Mouse (Mus musculus) heart, postnatal 0 days (tissue): ENCODE data around the gene Smok3a. TPM values are rescaled to one million over a fixed set of nuclear protein-coding genes. Genes with fewer than 3 reads are reported as not detected.
"Not testable (repeated sequence)": the region's sequence is repeated elsewhere in the genome, so short reads cannot be mapped to it uniquely, and the experiment has no call there.

Experiments
- ATAC-seq: fragments of 200-750 bp; cut with Nextera tagmentation; 2 replicates; pipeline ENCODE4 v1.8.0; 2017; ENCODE audit warnings: low read depth, moderate number of reproducible peaks, moderate library complexity; ENCODE audit not compliant: insufficient read depth
- DNase-seq: peaks from one replicate; pipeline ENCODE4 v3.0.0-alpha.2; 2016; ENCODE audit warnings: low spot score
- H3K27ac ChIP-seq: fragments of 300-500 bp; sonication (generic); 2 replicates; pipeline ENCODE4 v1.5.1; 2014; ENCODE audit warnings: low read depth, mild to moderate bottlenecking
- H3K27me3 ChIP-seq: fragments of 300-500 bp; sonication (generic); 2 replicates; pipeline ENCODE4 v1.6.1; 2014; ENCODE audit warnings: low read length, mixed read lengths; ENCODE audit not compliant: control insufficient read depth, insufficient read depth
- H3K36me3 ChIP-seq: fragments of 300-500 bp; sonication (generic); replicated peaks from 2 replicates; pipeline ENCODE4 v1.6.1; 2014; ENCODE audit warnings: low read length, mixed read lengths; ENCODE audit not compliant: control insufficient read depth, insufficient read depth
- H3K4me1 ChIP-seq: fragments of 300-500 bp; sonication (generic); 2 replicates; pipeline ENCODE4 v1.6.1; 2014; ENCODE audit warnings: antibody characterized with exemption; ENCODE audit not compliant: control insufficient read depth, insufficient read depth
- H3K4me2 ChIP-seq: fragments of 300-500 bp; sonication (generic); 2 replicates; pipeline ENCODE4 v1.6.1; 2014; ENCODE audit warnings: low read depth, mild to moderate bottlenecking, low read length, moderate library complexity
- H3K4me3 ChIP-seq: fragments of 300-500 bp; sonication (generic); 2 replicates; pipeline ENCODE4 v1.5.1; 2014; ENCODE audit warnings: low read depth, low read length
- H3K9ac ChIP-seq: fragments of 300-500 bp; sonication (generic); replicated peaks from 2 replicates; pipeline ENCODE4 v1.6.1; 2014; ENCODE audit warnings: low read depth, low read length, mixed read lengths
- H3K9me3 ChIP-seq: fragments of 300-500 bp; sonication (generic); replicated peaks from 2 replicates; pipeline ENCODE4 v1.6.1; 2016; ENCODE audit warnings: low read length; ENCODE audit not compliant: control insufficient read depth
- CTCF ChIP-seq: IDR thresholded peaks from 2 replicates; pipeline ENCODE4 v1.5.1; 2016; ENCODE audit warnings: antibody characterized with exemption, control low read depth, low read depth
- EP300 ChIP-seq: IDR thresholded peaks from 2 replicates; pipeline ENCODE4 v1.6.1; 2016; ENCODE audit warnings: antibody characterized with exemption, low read depth
- WGBS: fragments of 180-500 bp; shearing (Covaris S2); extraction: QIAGEN DNeasy Blood & Tissue Kit; methylation state at CpG from one replicate; pipeline ENCODE4 v1.1.7; 2014; 5-methylcytosine and 5-hydroxymethylcytosine counted together
- polyA plus RNA-seq: library from polyadenylated mRNA; unstranded; fragments of >200 nt; fragmentation: Nextera tagmentation; extraction: Ambion mirVana; gene quantifications from 2 replicates; pipeline ENCODE4 v1.2.1, GENCODE M21; 2015
- total RNA-seq: library from RNA; depleted of rRNA; stranded (reverse); fragments of >200 nt; gene quantifications from 2 replicates; pipeline ENCODE4 v1.2.3, GENCODE M21; 2014; ENCODE audit warnings: low replicate concordance

Gene Smok3a
- total and polyA plus RNA-seq, 2 experiments from 2014 or later, result not detected

GRCm38 (mm10) chr5:138016997-138017396, 4.1 kb upstream of the Smok3a start:
- Histone ChIP-seq H3K4me2 (no peak overlapping the region), H3K36me3 (no peaks in the 10 kb centered on the region), H3K4me3 (no peak overlapping the region), H3K27me3 (no peaks in the 10 kb centered on the region), H3K4me1 (no peaks in the 10 kb centered on the region), H3K9me3 (no peaks in the 10 kb centered on the region), H3K27ac (no peak overlapping the region), H3K9ac (no peak overlapping the region)
- TF ChIP-seq EP300 (no peak), CTCF (no peak)
- DNase-seq (no peak), ATAC-seq (no peak)

DNA sequence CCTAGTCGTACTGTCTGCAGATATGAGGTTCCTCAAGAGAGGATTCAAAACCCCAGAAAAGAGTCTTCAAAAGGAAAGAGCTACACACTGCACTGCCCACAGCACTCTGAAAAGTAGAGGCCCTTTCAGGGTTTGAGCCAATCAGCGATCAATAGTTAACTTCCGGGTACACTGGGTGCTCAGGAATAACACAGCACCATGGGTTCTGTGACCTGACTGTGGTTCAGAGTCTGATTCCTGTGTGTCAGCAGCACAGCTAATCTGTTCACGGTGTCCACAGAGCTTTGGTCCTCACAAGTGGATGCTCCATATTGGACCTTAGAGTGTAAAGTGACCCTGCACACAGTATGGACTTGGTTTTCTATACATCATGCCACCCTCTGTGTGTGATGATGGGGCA, 1.5 kb upstream of the Smok3a start:
- H3K27me3 ChIP-seq, H3K36me3 ChIP-seq, H3K27ac ChIP-seq, DNase-seq, H3K4me1 ChIP-seq, ATAC-seq, H3K9ac ChIP-seq, H3K9me3 ChIP-seq, H3K4me3 ChIP-seq, H3K4me2 ChIP-seq: not testable (repeated sequence)
- 75% methylated on average over 3 of the region's 4 CpGs for WGBS

- H3K4me1 ChIP-seq, H3K9me3 ChIP-seq, H3K36me3 ChIP-seq, H3K4me3 ChIP-seq, DNase-seq, H3K4me2 ChIP-seq, ATAC-seq, H3K9ac ChIP-seq, H3K27ac ChIP-seq, H3K27me3 ChIP-seq: not testable (repeated sequence)
- WGBS, result no CpG with 5 or more reads among the region's 5 CpGs
Observed at GRCm38 (mm10) chr5:138052894-138053293, 31.8 kb downstream of the Smok3a start, which contains the start of gene Smok3c. Gene Smok3c (plus strand): TSS chr5:138053194.

GRCm38 (mm10) chr5:138073803-138074202, 52.7 kb downstream of the Smok3a start:
- no peaks in the 10 kb centered on the region for H3K4me1 ChIP-seq
- H3K27ac ChIP-seq, result no peak overlapping the region
- H3K9me3 ChIP-seq, result no peaks in the 10 kb centered on the region
- H3K36me3 ChIP-seq, result no peaks in the 10 kb centered on the region
- no peak overlapping the region for H3K4me3 ChIP-seq
- ATAC-seq (no peak), DNase-seq (no peak)
- no peak overlapping the region for H3K9ac ChIP-seq
- WGBS, result 84% methylated on average over 4 of the region's 4 CpGs
- H3K4me2 ChIP-seq, result no peak overlapping the region
- TF ChIP-seq EP300 (no peak), CTCF (no peak)
- no peaks in the 10 kb centered on the region for H3K27me3 ChIP-seq

DNA sequence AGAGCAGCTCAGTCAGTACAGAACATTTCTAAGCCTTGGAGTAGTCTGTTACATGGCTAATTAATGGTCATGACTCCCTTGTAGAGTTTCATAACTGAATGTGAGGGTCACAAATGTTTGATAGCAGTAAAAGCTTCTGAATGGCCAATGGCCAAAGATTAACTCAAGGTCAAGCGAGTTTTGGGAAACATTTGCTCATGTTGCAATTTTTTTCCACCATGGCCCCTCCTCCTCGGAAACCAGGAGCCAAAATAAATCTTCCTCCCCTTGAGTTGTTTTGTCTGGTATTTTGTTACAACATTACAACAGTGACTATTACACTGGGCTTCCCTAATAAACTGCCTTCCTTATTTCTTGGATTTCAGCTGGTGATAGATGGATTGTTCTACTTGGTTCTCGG, 54.6 kb downstream of the Smok3a start:
- H3K36me3 ChIP-seq, result no peaks in the 10 kb centered on the region
- no peak overlapping the region for H3K4me3 ChIP-seq
- DNase-seq (no peak), ATAC-seq (no peak)
- no peaks in the 10 kb centered on the region for H3K4me1 ChIP-seq
- no peaks in the 10 kb centered on the region for H3K9me3 ChIP-seq
- TF ChIP-seq CTCF, result no peak
- no peak for TF ChIP-seq EP300
- H3K27me3 ChIP-seq, result no peaks in the 10 kb centered on the region
- H3K9ac ChIP-seq, result no peak overlapping the region
- H3K27ac ChIP-seq, result no peak overlapping the region
- H3K4me2 ChIP-seq, result no peak overlapping the region
- 55% methylated on average over 3 of the region's 3 CpGs for WGBS

DNA sequence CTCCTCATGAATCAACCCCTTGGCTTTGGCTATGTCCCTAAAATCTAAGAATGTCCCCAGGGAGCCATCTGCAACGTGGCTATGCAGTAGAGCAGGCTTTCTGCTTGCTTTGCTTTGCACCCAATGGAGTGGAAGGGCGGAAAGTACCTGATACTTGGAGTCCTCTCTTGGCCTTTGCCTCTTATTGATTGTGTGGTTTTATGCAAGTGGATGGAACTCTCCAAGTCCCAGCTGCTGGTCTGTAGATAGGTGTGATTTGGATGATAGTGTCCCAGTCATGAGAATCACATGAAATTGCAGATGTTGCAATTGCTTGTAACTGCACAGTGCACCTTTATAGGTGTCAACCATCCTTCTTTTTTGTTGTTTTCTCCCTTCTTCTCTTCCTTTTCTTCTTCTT, 55.1 kb downstream of the Smok3a start:
- no peaks in the 10 kb centered on the region for H3K27me3 ChIP-seq
- ATAC-seq, result no peak
- DNase-seq, result no peak
- H3K9me3 ChIP-seq, result no peaks in the 10 kb centered on the region
- no peaks in the 10 kb centered on the region for H3K4me1 ChIP-seq
- WGBS, result 43% methylated on average over 2 of the region's 2 CpGs
- no peak overlapping the region for H3K4me3 ChIP-seq
- no peak overlapping the region for H3K9ac ChIP-seq
- no peaks in the 10 kb centered on the region for H3K36me3 ChIP-seq
- H3K4me2 ChIP-seq, result no peak overlapping the region
- no peak for TF ChIP-seq CTCF
- TF ChIP-seq EP300, result no peak
- H3K27ac ChIP-seq, result no peak overlapping the region
